Mouse (Mus musculus) left cerebral cortex, adult 18-20 months (tissue): Measurements from ENCODE around the gene Spred1. TPM values are rescaled to one million over a fixed set of nuclear protein-coding genes. Genes with fewer than 3 reads are reported as not detected.
"Not testable (repeated sequence)": the region's sequence is repeated elsewhere in the genome, so short reads cannot be mapped to it uniquely, and the experiment has no call there.

ENCODE experiments used
- DNase-seq, 2 experiments: peaks; one replicate each; pipeline ENCODE4 v3.0.0; 2021 to 2022; ENCODE audit warnings: low spot score in 2 of 2, mixed read lengths in 1 of 2
- total RNA-seq, 2 experiments: library from RNA; stranded (reverse); gene quantifications; 2 replicates each; pipeline ENCODE4 v1.2.3; 2021

The Spred1 gene
- total RNA-seq, 2 experiments from 2014 or later = 169 to 186 TPM

DNA sequence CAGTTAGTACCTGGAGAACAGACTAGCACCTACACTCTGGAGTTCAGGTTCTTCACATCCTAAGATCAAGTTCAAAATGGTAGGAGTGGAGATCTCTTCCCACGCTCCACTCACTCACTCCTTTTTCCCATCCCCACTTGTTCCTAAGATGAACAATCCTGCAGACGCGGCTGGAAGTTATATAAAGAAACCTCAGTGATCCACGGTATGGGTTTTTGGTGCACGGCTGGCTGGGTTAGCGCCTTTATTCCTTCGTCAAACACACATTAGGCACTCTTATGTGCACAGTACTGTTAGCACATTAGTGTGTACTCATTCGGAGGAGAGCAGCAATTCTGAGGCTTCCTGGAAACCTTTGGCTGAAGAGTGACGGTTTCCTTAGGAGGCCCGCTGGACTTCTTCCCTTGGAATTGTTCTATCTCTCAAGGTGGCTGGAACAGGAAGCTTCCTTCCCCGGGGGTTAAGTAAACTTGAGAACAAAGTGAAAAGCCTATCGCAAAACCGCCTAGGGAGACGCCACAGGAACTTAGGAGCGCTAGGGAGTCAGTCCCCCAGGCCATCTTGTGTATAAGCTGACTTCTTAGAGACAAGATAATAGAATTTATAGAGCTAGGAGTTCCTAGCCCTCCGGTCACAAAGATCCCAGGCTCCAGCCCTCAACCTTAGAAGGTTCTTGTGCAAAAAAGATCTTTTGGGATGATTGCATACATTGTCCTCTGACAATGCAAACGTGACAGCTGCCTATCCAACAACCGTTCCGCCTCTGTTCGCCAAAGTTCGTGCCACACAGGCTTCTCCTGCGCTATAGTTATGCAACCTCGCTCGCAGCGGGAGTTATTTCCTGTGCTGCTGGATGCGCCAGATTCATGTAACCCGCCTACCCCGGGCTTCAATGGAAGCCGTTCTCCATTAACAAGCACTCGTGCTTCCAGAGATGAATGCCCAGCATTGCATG lies 1.6 kb upstream of the Spred1 start:
- DNase-seq = peak; percentile 81 to 86

DNA sequence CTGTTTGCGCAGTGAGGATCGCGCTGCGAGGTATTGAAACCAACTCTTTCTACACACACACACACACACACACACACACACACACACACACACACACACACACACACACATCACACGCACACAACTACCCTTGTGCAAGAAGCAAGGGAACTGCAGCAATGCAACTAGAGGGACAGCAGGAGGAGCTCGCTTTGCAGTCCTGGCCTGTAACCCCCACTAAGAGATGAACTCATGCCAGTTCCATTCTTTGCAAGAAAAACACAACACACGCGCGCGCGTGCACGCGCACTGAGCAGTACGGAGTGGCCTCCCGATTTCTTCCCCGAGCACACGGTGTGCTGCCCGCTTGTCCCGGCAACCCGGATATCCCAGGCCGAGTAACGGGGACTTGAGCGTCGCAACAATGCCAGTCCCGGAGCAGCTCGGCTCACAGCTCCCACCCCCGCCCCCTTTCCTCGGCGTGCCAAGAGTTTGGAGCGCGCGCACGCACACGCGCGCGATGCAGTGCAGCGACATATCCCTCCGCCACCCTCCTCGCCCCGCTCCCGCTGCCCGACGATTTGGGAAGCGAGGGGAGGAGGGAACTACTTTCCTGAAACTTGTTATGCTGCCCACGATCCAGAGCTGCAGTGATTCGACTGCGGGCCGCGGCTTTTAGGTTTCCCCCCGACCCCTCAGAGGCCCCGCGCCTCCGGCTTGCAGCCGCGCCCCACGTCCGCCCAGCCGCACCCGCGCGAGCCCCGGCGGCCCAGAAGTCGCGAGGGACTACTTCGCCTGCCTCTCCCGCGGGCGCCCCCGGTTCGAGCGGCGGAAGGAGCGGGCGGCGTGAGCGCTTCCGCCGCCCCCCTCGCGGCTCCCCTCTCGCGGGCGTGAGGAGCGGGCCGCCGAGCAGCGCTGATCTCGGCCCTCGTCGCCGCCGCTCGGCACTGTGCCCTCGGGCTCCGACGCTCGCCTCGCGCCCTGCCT lies 645 bp upstream of the Spred1 start:
- DNase-seq = peak; percentile 76 to 88

DNA sequence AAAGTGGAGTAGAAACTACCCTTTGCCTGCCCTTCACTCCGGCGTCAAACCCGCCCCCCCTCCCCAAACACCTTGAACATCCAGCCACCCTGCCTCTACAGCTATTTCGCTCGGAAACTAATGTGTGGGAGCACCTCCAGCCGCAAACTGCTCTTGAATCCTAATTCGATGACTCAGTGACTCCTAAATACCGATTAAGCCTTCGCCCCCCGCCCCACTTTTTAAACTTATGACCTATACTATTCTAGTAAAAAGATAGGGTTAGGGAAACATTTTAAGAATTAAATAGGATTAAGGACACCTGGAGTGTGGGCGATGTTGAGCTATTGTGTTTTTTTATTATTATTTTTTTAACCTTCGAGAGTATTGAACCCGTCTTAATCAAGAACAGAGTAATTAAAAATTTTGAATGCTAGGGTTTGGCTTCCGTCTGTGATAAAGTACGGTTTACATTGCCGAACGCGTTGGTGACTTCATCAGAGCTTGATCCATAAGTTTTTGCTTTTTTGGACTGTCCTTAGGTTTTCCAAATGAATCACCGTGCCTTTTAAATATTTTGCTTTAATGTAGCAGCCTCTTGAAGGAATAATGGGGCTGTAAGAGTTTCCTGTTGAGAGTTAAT lies 921 bp downstream of the Spred1 start:
- DNase-seq = no peak

- peak; percentile 35 to 38 for DNase-seq
Observed at GRCm38 (mm10) chr2:117122701-117123337, 1.6 kb downstream of the Spred1 start.

- no peak for DNase-seq
Observed at GRCm38 (mm10) chr2:117123701-117124100, 2.5 kb downstream of the Spred1 start.

DNA sequence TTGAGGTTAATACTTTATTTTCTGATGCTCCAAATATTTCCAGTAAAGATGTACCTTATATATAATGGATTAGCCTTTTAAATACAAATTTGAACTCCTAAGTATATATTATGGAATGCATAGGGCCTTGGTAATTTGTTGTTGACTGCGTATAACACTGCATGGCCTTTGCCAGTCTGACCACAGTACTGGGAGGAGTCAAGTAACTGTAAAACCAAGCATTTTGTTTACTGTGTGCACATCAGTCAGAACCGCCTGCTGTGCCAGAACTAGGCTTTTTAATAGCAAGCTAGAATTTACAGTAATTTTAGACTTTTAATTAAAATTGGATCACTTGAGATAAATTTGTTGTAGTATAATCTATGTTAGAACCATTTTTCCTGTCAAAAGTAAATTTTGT lies 3.7 kb downstream of the Spred1 start:
- DNase-seq = no peak

DNA sequence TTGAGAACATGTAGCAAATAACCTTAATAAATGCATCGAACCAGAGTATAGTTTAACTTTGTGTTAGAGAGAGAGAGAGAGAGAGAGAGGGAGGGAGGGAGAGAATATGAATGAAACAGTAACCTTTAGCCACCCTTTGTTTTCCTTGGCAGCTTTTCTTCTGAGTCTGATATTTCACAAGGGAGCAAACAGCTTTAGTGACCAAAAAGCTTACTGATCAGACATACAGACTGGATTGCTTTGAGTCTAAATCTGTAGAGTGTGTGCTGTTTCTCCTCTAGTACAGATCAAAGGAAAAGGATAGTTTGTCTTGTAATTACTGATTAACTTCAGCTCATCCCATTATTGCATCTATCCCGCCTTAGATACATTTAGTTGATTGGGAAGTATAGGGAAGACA lies 8.0 kb downstream of the Spred1 start:
- DNase-seq = no peak

DNA sequence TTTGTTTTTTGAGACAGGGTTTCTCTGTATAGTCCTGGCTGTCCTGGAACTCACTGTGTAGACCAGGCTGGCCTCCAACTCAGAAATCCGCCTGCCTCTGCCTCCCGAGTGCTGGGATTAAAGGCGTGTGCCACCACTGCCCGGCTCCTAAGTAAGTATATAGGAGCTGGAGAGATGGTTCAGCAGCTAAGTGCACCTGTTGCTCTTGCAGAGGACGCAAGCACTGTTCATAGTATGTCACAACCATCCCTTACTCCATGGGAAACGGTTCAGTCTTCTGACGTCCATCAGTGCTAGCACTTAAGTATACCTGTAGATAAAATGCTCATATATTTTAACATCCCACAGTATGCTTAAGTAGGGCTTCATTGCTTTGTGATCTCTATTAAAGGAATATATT lies 9.9 kb downstream of the Spred1 start:
- not testable (repeated sequence) for DNase-seq

DNA sequence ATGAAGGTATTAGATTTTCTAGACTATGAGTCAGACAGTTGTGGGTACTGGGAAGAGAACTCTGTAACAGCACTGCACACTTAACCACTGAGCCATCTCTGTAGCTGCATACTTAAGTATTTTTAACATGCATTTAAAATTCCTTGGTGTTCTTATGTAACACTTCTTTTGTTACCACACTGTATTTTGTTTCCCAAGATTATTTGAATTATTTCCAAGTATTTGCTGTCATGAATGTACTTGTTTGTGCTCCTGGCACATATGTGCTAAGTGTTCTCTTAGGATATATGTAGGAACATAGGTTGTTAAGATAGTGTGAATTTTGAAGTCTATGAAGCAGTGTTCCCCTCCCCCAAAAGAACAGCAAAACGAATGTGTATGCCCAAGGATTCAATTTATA lies 10.7 kb downstream of the Spred1 start:
- no peak for DNase-seq

DNA sequence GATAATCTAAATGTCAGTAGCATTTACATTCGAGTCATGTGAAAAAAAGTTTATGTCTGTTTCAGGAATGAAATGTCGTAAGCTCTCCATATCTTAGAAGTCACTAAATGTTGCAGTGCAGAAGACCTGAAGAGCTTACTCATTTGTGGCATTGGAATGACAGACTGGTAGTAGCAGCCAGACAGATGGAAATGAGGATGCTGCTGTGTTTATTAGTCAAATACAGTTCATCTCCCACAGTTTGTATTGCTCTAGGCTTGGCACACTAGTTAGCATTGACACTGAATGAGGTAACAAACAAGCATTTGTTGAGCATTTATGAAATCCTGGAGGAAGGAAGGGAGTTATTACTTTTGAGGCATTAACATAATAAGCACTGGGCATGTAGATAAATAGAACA lies 12.4 kb downstream of the Spred1 start:
- DNase-seq = no peak

DNA sequence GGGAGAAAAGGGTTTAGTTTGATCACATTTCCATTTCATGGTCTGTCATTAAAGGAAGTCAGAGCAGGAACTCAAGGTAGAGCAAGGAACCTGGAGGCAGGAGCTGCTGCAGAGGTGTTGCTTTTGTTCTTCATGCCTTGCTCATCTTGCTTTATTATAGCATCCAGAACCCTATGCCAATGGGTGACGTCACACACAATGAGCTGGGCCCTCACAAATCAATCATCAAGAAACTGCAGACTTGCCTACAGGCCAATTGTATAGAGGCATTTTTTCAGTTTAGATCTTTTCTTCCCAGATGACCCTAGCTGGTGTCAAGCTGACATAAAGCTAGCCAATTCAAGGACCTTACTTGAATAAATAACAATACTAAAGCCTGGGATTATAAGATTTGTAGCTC lies 16.6 kb downstream of the Spred1 start:
- DNase-seq = no peak

DNA sequence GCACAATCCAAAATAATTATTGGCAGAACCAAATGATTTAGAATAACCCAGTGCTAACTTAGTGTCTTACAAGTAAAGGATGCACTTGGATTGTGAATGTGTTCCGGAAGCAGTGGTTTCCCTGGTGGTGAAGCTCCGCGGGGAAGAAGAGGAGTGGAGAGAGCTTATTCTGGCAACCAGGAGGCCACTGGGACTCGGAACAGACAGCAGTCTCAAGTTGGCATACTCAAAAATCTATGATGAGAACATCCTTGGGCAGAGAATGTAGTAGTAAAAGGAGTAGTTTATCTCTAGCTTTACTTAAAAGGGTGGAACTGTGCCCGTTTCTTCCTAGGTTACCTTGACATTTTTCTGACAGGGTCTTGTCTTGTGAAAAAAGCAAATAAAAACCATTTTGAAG lies 17.8 kb downstream of the Spred1 start:
- DNase-seq = no peak

- DNase-seq = no peak
Observed at GRCm38 (mm10) chr2:117139977-117140376, 18.8 kb downstream of the Spred1 start.

DNA sequence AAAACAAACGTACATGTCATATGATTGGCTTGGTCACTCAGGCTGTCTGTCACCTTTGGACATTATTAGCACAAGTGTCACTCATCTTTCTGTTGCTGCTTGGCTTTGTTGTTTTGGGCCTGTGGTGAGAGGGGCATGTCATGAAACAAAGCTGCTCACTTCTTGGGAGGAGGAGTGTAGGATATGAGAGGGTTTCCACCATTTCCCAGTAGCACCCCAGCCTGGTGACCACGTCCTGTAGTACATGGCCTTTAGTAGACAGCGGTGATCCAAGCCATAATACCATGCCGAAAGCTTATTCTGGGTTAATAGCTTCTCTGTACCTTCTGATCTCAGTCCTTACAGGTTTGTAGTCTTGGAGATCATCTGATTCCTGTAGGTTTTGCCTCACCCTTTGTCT lies 21.9 kb downstream of the Spred1 start:
- DNase-seq = no peak

- DNase-seq = no peak
Observed at GRCm38 (mm10) chr2:117146026-117146425, 24.9 kb downstream of the Spred1 start.

DNA sequence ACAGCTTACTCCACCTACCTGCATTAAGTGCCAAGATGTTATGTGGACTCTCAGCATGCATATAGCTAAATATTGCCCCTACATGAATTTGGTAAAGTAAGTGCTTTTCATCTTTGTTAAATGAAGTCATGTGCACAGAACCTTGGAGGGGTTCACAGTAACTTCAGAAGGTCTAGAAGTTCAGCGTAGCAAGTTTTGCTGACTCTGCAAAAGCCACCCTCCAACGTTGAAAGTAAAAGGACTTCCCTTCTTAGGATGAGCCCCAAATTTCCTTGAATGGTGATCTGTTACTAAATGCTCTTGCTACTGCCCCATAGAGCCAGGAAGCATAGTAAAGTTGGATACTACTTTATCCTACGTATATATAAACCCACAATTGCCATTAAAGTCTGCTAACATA lies 25.4 kb downstream of the Spred1 start:
- no peak for DNase-seq

- DNase-seq = no peak
Observed at GRCm38 (mm10) chr2:117152161-117152560, 31.0 kb downstream of the Spred1 start.

GRCm38 (mm10) chr2:117168379-117168778 lies 47.2 kb downstream of the Spred1 start:
- no peak for DNase-seq

- no peak for DNase-seq
Observed at GRCm38 (mm10) chr2:117169037-117169436, 47.9 kb downstream of the Spred1 start.

DNA sequence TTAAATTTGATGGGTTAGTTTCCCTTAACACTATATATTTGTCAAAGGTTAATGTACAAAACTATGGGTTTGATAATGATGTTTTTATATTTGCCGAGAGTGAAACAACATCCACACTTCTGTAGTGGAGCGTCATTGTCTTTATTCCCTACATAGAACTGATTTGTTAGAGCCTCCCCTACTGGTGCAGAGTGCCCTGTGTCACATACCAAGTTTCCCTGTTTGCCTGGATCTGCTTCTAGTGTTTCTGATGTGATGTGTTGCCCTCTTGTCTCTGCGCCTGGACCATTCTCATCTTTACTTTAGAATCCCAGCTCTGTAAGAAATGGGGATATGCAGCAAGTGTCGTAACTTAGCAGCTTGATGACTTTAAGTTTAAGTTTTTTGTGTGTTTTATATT lies 51.8 kb downstream of the Spred1 start:
- DNase-seq = no peak

DNA sequence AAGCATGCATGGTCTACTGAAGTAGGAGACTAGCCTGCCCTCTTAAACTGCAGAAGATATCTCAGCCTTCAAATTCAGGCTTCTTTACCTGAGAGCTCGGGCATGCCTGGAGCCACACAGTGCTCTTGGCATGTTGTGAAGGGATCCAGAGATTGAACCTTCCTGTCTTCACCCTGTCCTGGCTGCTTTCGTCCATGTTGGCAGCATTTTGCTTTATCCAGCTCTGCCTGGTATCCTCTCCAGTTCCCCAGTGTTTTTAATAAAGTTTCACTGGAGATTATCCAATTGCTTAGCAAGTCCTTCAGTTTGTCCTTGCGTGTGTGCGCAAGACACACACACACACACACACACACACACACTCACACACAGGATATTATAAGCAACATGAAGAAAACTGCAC lies 54.9 kb downstream of the Spred1 start:
- DNase-seq = no peak
